Mouse (Mus musculus): Measurements from ENCODE around the gene Cog3. TPM values are rescaled to one million over a fixed set of nuclear protein-coding genes. Genes with fewer than 3 reads are reported as not detected.

Gene Cog3
- polyA plus RNA-seq, 1 experiment from 2014 or later: 22.5 TPM

DNA sequence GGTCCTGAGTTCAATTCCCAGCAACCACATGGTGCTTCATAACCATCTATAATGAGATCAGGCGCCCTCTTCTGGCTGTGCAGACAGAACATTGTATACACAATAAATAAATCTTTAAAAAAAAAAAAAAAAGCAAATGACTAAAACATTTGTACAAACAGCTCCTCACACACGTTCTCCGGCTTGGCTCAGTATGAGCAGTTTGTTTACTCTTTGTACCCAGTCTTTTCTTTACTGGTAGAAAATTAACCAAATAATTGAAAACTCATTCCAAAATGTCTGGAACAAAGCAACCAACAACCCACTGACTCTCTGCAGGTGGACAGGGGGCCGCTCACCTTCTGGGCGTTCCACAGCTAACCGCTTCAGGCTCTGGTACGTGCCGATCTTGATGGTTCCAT lies 16.8 kb upstream of the Cog3 start:
- H3K27ac ChIP-seq (ENCODE audit: low read depth, low read length): no peak overlapping the region
- no peak overlapping the region for H3K9ac ChIP-seq (ENCODE audit: low read length)
- no peak for DNase-seq (ENCODE audit: low spot score)
- H3K9me3 ChIP-seq (ENCODE audit: control insufficient read depth, low read length): no peaks in the 10 kb centered on the region
- 91% methylated on average over 8 of the region's 8 CpGs for whole genome bisulfite sequencing
- no peak overlapping the region for H3K4me2 ChIP-seq (ENCODE audit: low read depth, low read length, severe bottlenecking)
- no peak for ATAC-seq (replicated peaks; ENCODE audit: low FRiP score)
- no peaks in the 10 kb centered on the region; the same call in 1 of the 2 replicates for H3K4me1 ChIP-seq (replicated peaks; ENCODE audit: control insufficient read depth, insufficient read depth, low read length)
- no peak overlapping the region for H3K4me3 ChIP-seq (ENCODE audit: low read depth, low read length)
- H3K36me3 ChIP-seq (ENCODE audit: control insufficient read depth, insufficient read depth, low read length): no peaks in the 10 kb centered on the region; the same call in 1 of the 2 replicates
- H3K27me3 ChIP-seq (ENCODE audit: control insufficient read depth, insufficient read depth, low read length): no peaks in the 10 kb centered on the region

DNA sequence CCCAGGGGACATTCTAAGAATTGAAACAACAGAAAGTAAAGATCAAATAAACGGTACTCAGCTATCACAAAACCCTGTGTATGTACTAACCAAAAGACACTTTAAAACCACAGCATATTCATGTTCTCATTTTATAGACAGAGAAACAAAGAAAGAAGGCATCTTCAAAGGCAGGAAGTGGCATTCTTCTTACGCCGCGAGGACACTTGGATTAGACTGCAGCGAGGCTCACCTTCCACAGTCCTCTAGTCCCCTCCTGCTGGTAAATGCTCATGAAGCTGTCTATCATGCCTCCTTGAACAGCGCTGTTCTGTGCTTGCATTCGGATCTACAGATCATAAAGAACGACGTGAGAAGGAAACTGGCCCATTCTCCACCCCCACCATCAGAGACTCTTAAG lies 15.0 kb upstream of the Cog3 start:
- ATAC-seq (replicated peaks; ENCODE audit: low FRiP score) (no peak), DNase-seq (ENCODE audit: low spot score) (no peak)
- Histone ChIP-seq H3K27ac (ENCODE audit: low read depth, low read length) (no peak overlapping the region), H3K27me3 (ENCODE audit: control insufficient read depth, insufficient read depth, low read length) (no peaks in the 10 kb centered on the region), H3K4me3 (ENCODE audit: low read depth, low read length) (no peak overlapping the region), H3K36me3 (ENCODE audit: control insufficient read depth, insufficient read depth, low read length) (peaks cover 3% of the 10 kb centered on the region; the same call in 1 of the 2 replicates), H3K9ac (ENCODE audit: low read length) (no peak overlapping the region), H3K4me2 (ENCODE audit: low read depth, low read length, severe bottlenecking) (no peak overlapping the region), H3K4me1 (replicated peaks; ENCODE audit: control insufficient read depth, insufficient read depth, low read length) (no peaks in the 10 kb centered on the region; the same call in 1 of the 2 replicates), H3K9me3 (ENCODE audit: control insufficient read depth, low read length) (no peaks in the 10 kb centered on the region)
- 77% methylated on average over 9 of the region's 9 CpGs for WGBS

DNA sequence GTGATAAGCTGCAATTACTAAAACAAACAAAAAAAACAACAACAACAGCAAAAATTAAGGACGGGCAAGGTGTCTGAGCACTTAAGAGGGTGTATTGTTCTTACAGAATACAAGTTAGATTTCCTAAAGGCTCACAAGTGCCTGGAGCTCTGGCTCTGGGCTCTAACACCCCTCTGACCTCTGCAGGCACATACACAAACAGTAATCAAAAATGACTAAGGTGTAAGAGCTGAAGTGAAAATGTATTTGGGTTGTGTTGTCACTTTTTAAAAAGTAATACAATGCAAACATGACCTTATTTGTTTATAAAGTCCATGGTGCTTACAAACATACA lies 13.9 kb upstream of the Cog3 start:
- H3K4me3 ChIP-seq (ENCODE audit: low read depth, low read length): no peak overlapping the region
- no peaks in the 10 kb centered on the region for H3K9me3 ChIP-seq (ENCODE audit: control insufficient read depth, low read length)
- no peak overlapping the region for H3K27ac ChIP-seq (ENCODE audit: low read depth, low read length)
- no peak overlapping the region for H3K9ac ChIP-seq (ENCODE audit: low read length)
- H3K36me3 ChIP-seq (ENCODE audit: control insufficient read depth, insufficient read depth, low read length): peaks cover 3% of the 10 kb centered on the region; the same call in 1 of the 2 replicates
- DNase-seq (ENCODE audit: low spot score): no peak
- H3K27me3 ChIP-seq (ENCODE audit: control insufficient read depth, insufficient read depth, low read length): no peaks in the 10 kb centered on the region
- ATAC-seq (replicated peaks; ENCODE audit: low FRiP score): peak; percentile 37; the same call in 1 of the 2 replicates
- WGBS: 4% methylated on average over 1 of the region's 1 CpGs
- H3K4me1 ChIP-seq (replicated peaks; ENCODE audit: control insufficient read depth, insufficient read depth, low read length): no peaks in the 10 kb centered on the region; the same call in 1 of the 2 replicates
- no peak overlapping the region for H3K4me2 ChIP-seq (ENCODE audit: low read depth, low read length, severe bottlenecking)

DNA sequence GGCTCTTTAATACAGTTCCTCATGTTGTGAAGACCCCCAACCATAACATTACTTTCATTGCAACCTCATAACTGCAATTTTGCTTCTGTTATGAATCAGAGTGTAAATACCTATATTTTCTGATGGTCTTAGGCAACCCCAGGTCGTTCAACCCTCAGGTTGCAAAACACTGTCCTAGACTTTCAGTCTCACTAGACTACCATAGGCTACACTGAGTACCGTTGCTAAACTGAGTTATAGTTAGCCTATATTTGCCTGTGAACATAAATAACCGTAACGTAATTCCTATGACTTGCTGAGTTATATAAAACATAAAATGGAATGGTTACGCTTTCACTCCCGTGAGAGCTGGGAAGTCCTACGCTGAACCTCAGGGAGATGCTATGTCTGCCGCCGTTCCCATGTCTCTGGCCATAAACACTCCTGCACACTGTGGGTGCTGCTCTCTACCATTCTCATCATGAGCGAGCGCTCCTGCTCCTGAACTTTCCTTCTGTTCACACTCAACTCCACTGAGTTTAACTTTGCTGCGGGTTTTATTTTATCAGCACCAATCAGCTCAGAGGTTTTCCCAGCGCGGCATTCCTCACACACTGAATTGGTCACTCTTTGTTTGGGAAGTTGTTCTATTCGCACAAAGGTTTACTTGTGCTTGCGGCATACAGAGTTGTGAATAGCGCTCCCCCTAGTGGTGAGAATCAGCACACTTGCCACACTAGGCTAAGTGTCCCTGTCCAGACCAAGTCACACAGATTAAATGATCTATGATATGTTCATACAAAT lies 13.4 kb upstream of the Cog3 start:
- WGBS: 54% methylated on average over 17 of the region's 17 CpGs
- Histone ChIP-seq H3K4me3 (ENCODE audit: low read depth, low read length) (no peak overlapping the region), H3K4me1 (replicated peaks; ENCODE audit: control insufficient read depth, insufficient read depth, low read length) (no peaks in the 10 kb centered on the region; the same call in 1 of the 2 replicates), H3K9ac (ENCODE audit: low read length) (peak overlapping the region; percentile 56), H3K27me3 (ENCODE audit: control insufficient read depth, insufficient read depth, low read length) (no peaks in the 10 kb centered on the region), H3K27ac (ENCODE audit: low read depth, low read length) (peak overlapping the region; percentile 62), H3K9me3 (ENCODE audit: control insufficient read depth, low read length) (no peaks in the 10 kb centered on the region), H3K36me3 (ENCODE audit: control insufficient read depth, insufficient read depth, low read length) (peaks cover 3% of the 10 kb centered on the region; the same call in 1 of the 2 replicates), H3K4me2 (ENCODE audit: low read depth, low read length, severe bottlenecking) (no peak overlapping the region)
- DNase-seq (ENCODE audit: low spot score): peak; percentile 91
- peak; percentile 89 for ATAC-seq (replicated peaks; ENCODE audit: low FRiP score)

GRCm38 (mm10) chr14:75761028-75761805 lies 6.9 kb upstream of the Cog3 start:
- Histone ChIP-seq H3K4me2 (ENCODE audit: low read depth, low read length, severe bottlenecking) (no peak overlapping the region), H3K4me1 (replicated peaks; ENCODE audit: control insufficient read depth, insufficient read depth, low read length) (no peaks in the 10 kb centered on the region), H3K27ac (ENCODE audit: low read depth, low read length) (no peak overlapping the region), H3K9me3 (ENCODE audit: control insufficient read depth, low read length) (no peaks in the 10 kb centered on the region), H3K9ac (ENCODE audit: low read length) (no peak overlapping the region), H3K36me3 (ENCODE audit: control insufficient read depth, insufficient read depth, low read length) (peaks cover 3% of the 10 kb centered on the region; the same call in 1 of the 2 replicates), H3K27me3 (ENCODE audit: control insufficient read depth, insufficient read depth, low read length) (no peaks in the 10 kb centered on the region), H3K4me3 (ENCODE audit: low read depth, low read length) (no peak overlapping the region)
- ATAC-seq (replicated peaks; ENCODE audit: low FRiP score) (0 out of 2 replicates have a peak, but pooled peaks have one; percentile 58), DNase-seq (ENCODE audit: low spot score) (no peak)
- 63% methylated on average over 10 of the region's 10 CpGs for WGBS

GRCm38 (mm10) chr14:75758401-75758800 lies 4.1 kb upstream of the Cog3 start:
- Histone ChIP-seq H3K36me3 (ENCODE audit: control insufficient read depth, insufficient read depth, low read length) (no peaks in the 10 kb centered on the region; the same call in 1 of the 2 replicates), H3K9me3 (ENCODE audit: control insufficient read depth, low read length) (no peaks in the 10 kb centered on the region), H3K27me3 (ENCODE audit: control insufficient read depth, insufficient read depth, low read length) (no peaks in the 10 kb centered on the region), H3K9ac (ENCODE audit: low read length) (no peak overlapping the region), H3K4me2 (ENCODE audit: low read depth, low read length, severe bottlenecking) (no peak overlapping the region), H3K4me3 (ENCODE audit: low read depth, low read length) (no peak overlapping the region), H3K27ac (ENCODE audit: low read depth, low read length) (no peak overlapping the region), H3K4me1 (replicated peaks; ENCODE audit: control insufficient read depth, insufficient read depth, low read length) (peaks cover 2% of the 10 kb centered on the region; the same call in 1 of the 2 replicates)
- 80% methylated on average over 7 of the region's 7 CpGs for WGBS
- ATAC-seq (replicated peaks; ENCODE audit: low FRiP score) (no peak), DNase-seq (ENCODE audit: low spot score) (no peak)

GRCm38 (mm10) chr14:75757821-75758220 lies 3.5 kb upstream of the Cog3 start:
- Histone ChIP-seq H3K27me3 (ENCODE audit: control insufficient read depth, insufficient read depth, low read length) (no peaks in the 10 kb centered on the region), H3K4me2 (ENCODE audit: low read depth, low read length, severe bottlenecking) (no peak overlapping the region), H3K9ac (ENCODE audit: low read length) (no peak overlapping the region), H3K36me3 (ENCODE audit: control insufficient read depth, insufficient read depth, low read length) (no peaks in the 10 kb centered on the region; the same call in 1 of the 2 replicates), H3K4me1 (replicated peaks; ENCODE audit: control insufficient read depth, insufficient read depth, low read length) (peaks cover 5% of the 10 kb centered on the region; the same call in 1 of the 2 replicates), H3K4me3 (ENCODE audit: low read depth, low read length) (no peak overlapping the region), H3K27ac (ENCODE audit: low read depth, low read length) (no peak overlapping the region), H3K9me3 (ENCODE audit: control insufficient read depth, low read length) (no peaks in the 10 kb centered on the region)
- WGBS: 87% methylated on average over 2 of the region's 2 CpGs
- DNase-seq (ENCODE audit: low spot score): no peak
- ATAC-seq (replicated peaks; ENCODE audit: low FRiP score): no peak

DNA sequence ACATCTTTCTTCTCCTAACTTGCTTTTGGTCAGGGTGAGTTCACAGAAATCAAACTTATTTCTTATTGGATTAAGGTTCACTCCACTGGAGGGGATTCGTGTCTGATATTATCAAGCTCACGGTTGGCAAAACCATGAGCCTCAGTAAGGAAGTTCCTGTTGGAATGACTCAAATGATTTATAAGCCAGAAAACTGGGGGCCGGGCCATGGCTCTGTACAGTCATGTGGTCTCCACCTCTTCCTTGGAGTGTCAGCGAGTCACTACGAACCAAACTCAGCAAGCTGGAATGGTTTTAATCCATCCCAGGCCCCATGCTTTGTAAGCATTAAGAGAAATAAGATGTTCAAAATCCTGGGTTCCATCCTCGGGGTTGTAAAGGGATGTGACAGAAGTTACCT lies 2.7 kb upstream of the Cog3 start:
- Histone ChIP-seq H3K36me3 (ENCODE audit: control insufficient read depth, insufficient read depth, low read length) (no peaks in the 10 kb centered on the region; the same call in 1 of the 2 replicates), H3K4me2 (ENCODE audit: low read depth, low read length, severe bottlenecking) (no peak overlapping the region), H3K9ac (ENCODE audit: low read length) (no peak overlapping the region), H3K27ac (ENCODE audit: low read depth, low read length) (no peak overlapping the region), H3K4me3 (ENCODE audit: low read depth, low read length) (no peak overlapping the region), H3K4me1 (replicated peaks; ENCODE audit: control insufficient read depth, insufficient read depth, low read length) (peaks cover 7% of the 10 kb centered on the region; the same call in 1 of the 2 replicates), H3K27me3 (ENCODE audit: control insufficient read depth, insufficient read depth, low read length) (no peaks in the 10 kb centered on the region), H3K9me3 (ENCODE audit: control insufficient read depth, low read length) (no peaks in the 10 kb centered on the region)
- DNase-seq (ENCODE audit: low spot score) (no peak), ATAC-seq (replicated peaks; ENCODE audit: low FRiP score) (no peak)
- WGBS: 89% methylated on average over 6 of the region's 6 CpGs

Measured in forebrain, embryonic 11.5 days (tissue).